Mouse (Mus musculus) liver, postnatal 0 days (tissue): Measurements from ENCODE around the gene Cacnb4.

Experiments
- CTCF ChIP-seq: sonication (generic); IDR thresholded peaks from 2 replicates; pipeline ENCODE4 v1.5.1; 2016; ENCODE audit warnings: antibody characterized with exemption, low read depth
- EP300 ChIP-seq: IDR thresholded peaks from 2 replicates; pipeline ENCODE4 v1.6.1; 2016; ENCODE audit warnings: antibody characterized with exemption, low read depth, mild to moderate bottlenecking

- TF ChIP-seq EP300: peak; percentile 54
- no peak for TF ChIP-seq CTCF
Observed at GRCm38 (mm10) chr2:52533696-52534095, 142.9 kb downstream of the Cacnb4 start.
